Mouse (Mus musculus): ENCODE measurements around the gene Ralgds.
"Not testable (repeated sequence)": the region's sequence is repeated elsewhere in the genome, so short reads cannot be mapped to it uniquely, and the experiment has no call there.

Ralgds gene

GRCm38 (mm10) chr2:28512798-28513401, at the start of gene Ralgds:
Gene Ralgds (plus strand): TSS chr2:28513125.
- peak; percentile 80 for DNase-seq (ENCODE audit: low read depth, low spot score)
- Histone ChIP-seq H3K27me3 (ENCODE audit: control insufficient read depth, insufficient read depth, low read length, poor library complexity, severe bottlenecking) (no peaks in the 10 kb centered on the region), H3K36me3 (ENCODE audit: control insufficient read depth, insufficient read depth, low read length, poor library complexity, severe bottlenecking) (no peaks in the 10 kb centered on the region)

DNA sequence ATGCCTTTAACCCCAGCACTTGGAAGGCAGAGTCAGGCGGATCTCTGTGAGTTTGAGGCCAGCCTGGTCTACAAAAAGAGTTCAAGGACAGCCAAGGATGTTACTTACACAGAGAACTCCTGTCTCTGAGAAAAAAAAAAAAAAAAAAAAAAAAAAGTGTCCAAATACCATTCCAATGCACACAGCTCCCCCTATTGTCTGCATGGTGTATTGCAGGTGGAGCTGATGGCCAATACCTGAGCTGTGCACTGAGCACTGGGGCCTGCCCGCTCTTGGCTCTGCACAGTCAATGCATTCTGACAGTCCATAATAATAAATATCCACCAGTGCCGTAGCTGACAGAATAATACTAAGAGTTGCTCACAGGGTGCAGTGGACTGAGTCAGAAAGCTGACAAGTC, 49.0 kb upstream of the Ralgds start:
- H3K27me3 ChIP-seq (ENCODE audit: control insufficient read depth, insufficient read depth, low read length, poor library complexity, severe bottlenecking), result no peaks in the 10 kb centered on the region; the same call in 1 of the 2 replicates
- DNase-seq (ENCODE audit: low read depth, low spot score), result peak; percentile 82

DNA sequence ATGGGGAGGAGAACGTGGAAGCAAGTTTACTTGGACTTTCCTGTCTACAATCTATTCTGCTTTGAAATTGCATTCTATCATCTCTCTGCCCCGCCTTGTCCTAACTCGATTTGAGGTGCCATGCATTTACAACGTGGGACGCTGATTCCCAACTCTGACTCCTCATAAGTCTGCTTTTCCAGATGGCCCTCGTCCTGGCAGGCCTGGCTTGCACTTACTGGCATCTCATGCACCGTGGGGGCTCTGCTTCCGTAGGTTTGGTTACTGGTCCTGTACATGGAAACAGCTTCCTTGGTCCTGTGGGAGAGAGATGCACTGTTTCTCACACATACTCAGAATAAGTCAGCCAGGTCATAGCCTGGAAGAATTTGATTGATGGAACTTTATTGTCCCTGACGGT, 48.0 kb upstream of the Ralgds start:
- no peak for DNase-seq (ENCODE audit: low read depth, low spot score)

More for the DNA sequence above, 49.0 kb upstream of the Ralgds start:
- H3K36me3 ChIP-seq (ENCODE audit: control insufficient read depth, insufficient read depth, low read length, poor library complexity, severe bottlenecking), result no peaks in the 10 kb centered on the region

GRCm38 (mm10) chr2:28465836-28466518, 46.9 kb upstream of the Ralgds start, which contains the start of gene 1700007K13Rik:
Gene 1700007K13Rik (minus strand): TSS chr2:28466332.
- Histone ChIP-seq H3K36me3 (ENCODE audit: control insufficient read depth, insufficient read depth, low read length, poor library complexity, severe bottlenecking) (no peaks in the 10 kb centered on the region; the same call in 1 of the 2 replicates), H3K27me3 (ENCODE audit: control insufficient read depth, insufficient read depth, low read length, poor library complexity, severe bottlenecking) (no peaks in the 10 kb centered on the region; the same call in 1 of the 2 replicates)
- DNase-seq (ENCODE audit: low read depth, low spot score), result peak; percentile 58

More for the DNA sequence above, 48.0 kb upstream of the Ralgds start:
- Histone ChIP-seq H3K36me3 (ENCODE audit: control insufficient read depth, insufficient read depth, low read length, poor library complexity, severe bottlenecking) (no peaks in the 10 kb centered on the region; the same call in 1 of the 2 replicates), H3K27me3 (ENCODE audit: control insufficient read depth, insufficient read depth, low read length, poor library complexity, severe bottlenecking) (no peaks in the 10 kb centered on the region; the same call in 1 of the 2 replicates)

DNA sequence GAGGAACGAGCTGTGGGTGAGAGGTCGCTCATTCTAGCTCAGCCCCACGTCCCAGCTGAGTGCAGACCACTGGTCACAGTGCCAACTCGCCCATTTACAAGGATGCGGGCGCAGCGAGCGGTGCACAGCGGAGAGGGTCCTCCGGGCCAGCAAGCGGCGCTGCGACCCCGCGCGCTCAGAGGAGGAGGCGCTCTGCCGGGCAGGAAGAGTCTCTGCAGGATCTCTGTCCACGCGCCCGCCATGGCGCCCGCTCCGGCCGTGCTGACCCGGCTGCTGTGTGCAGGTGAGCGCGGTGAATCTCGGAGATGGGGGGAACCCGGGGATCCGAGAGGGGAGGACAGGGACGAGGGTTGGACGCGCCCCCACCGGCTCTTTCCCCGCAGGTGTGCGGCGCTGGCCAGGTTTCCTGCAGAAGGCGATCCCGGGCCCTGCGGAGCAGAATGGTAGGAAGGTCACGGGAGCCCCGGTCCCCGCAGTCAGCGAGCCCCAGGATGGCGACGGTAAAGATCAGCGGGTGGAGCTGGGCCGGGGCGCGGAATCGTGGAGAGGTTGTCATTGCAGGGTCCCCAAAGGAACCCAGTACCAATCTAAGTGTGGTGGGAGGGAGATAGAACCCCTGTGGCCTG, 45.0 kb upstream of the Ralgds start, which contains the start of gene Mrps2:
Gene Mrps2 (plus strand): TSS at position 207 of the 626 bp plus-strand sequence.
- H3K36me3 ChIP-seq (ENCODE audit: control insufficient read depth, insufficient read depth, low read length, poor library complexity, severe bottlenecking), result no peaks in the 10 kb centered on the region; the same call in 1 of the 2 replicates
- DNase-seq (ENCODE audit: low read depth, low spot score), result peak; percentile 88
- H3K27me3 ChIP-seq (ENCODE audit: control insufficient read depth, insufficient read depth, low read length, poor library complexity, severe bottlenecking), result no peaks in the 10 kb centered on the region; the same call in 1 of the 2 replicates

- Histone ChIP-seq H3K27me3 (ENCODE audit: control insufficient read depth, insufficient read depth, low read length, poor library complexity, severe bottlenecking) (no peaks in the 10 kb centered on the region; the same call in 1 of the 2 replicates), H3K36me3 (ENCODE audit: control insufficient read depth, insufficient read depth, low read length, poor library complexity, severe bottlenecking) (no peaks in the 10 kb centered on the region; the same call in 1 of the 2 replicates)
- no peak for DNase-seq (ENCODE audit: low read depth, low spot score)
Measured at GRCm38 (mm10) chr2:28468486-28469225, 44.3 kb upstream of the Ralgds start.

DNA sequence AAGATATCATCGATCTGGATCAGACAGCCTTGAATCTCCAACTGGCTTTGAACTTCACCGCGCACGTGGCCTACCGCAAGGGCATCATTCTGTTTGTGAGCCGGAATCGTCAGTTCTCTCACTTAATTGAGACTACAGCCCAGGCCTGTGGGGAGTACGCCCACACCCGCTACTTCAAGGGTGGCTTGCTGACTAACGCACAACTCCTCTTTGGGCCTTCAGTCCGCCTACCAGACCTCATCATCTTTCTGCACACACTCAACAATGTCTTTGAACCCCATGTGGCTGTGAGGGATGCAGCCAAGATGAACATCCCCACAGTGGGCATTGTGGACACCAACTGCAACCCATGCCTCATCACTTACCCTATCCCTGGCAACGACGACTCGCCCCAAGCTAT, 43.5 kb upstream of the Ralgds start:
- Histone ChIP-seq H3K36me3 (ENCODE audit: control insufficient read depth, insufficient read depth, low read length, poor library complexity, severe bottlenecking) (no peaks in the 10 kb centered on the region; the same call in 1 of the 2 replicates), H3K27me3 (ENCODE audit: control insufficient read depth, insufficient read depth, low read length, poor library complexity, severe bottlenecking) (no peaks in the 10 kb centered on the region; the same call in 1 of the 2 replicates)
- no peak for DNase-seq (ENCODE audit: low read depth, low spot score)

GRCm38 (mm10) chr2:28470591-28470990, 42.3 kb upstream of the Ralgds start:
- no peak for DNase-seq (ENCODE audit: low read depth, low spot score)
- Histone ChIP-seq H3K36me3 (ENCODE audit: control insufficient read depth, insufficient read depth, low read length, poor library complexity, severe bottlenecking) (no peaks in the 10 kb centered on the region; the same call in 1 of the 2 replicates), H3K27me3 (ENCODE audit: control insufficient read depth, insufficient read depth, low read length, poor library complexity, severe bottlenecking) (no peaks in the 10 kb centered on the region; the same call in 1 of the 2 replicates)

DNA sequence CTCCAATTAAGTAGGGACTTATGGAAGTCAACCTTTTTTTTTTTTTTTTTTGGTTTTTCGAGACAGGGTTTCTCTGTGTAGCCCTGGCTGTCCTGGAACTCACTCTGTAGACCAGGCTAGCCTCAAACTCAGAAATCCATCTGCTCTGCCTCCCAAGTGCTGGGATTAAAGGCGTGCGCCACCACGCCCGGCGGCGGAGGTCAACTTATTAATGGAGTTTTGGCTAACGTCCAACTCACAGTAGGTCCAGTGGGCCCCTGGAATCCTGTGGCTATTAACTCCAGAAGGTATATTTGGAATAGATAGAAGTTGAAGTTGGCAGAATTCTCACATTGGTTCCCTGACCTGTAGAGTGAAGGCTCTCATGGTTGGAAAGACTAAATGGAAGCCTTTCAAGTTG, 40.9 kb upstream of the Ralgds start:
- H3K36me3 ChIP-seq (ENCODE audit: control insufficient read depth, insufficient read depth, low read length, poor library complexity, severe bottlenecking); DNase-seq (ENCODE audit: low read depth, low spot score); H3K27me3 ChIP-seq (ENCODE audit: control insufficient read depth, insufficient read depth, low read length, poor library complexity, severe bottlenecking): not testable (repeated sequence)

DNA sequence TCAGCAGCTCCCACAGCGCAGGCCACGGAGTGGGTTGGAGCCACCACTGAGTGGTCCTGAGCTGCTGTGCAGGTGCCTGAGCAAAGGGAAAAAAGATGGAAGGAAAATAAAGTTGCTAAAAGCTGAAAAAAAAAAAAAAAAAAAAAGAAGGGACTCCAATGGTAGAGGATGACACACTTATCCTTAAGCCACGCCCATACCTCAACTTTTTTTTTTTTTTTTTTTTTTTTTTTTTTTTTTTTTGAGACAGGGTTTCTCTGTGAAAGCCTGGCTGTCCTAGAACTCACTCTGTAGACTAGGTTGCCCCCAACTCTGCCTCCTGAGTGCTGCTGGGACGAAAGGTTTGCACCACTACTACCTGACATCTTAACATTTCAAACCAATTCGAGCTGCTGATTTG, 34.9 kb upstream of the Ralgds start:
- H3K27me3 ChIP-seq (ENCODE audit: control insufficient read depth, insufficient read depth, low read length, poor library complexity, severe bottlenecking); H3K36me3 ChIP-seq (ENCODE audit: control insufficient read depth, insufficient read depth, low read length, poor library complexity, severe bottlenecking); DNase-seq (ENCODE audit: low read depth, low spot score): not testable (repeated sequence)

DNA sequence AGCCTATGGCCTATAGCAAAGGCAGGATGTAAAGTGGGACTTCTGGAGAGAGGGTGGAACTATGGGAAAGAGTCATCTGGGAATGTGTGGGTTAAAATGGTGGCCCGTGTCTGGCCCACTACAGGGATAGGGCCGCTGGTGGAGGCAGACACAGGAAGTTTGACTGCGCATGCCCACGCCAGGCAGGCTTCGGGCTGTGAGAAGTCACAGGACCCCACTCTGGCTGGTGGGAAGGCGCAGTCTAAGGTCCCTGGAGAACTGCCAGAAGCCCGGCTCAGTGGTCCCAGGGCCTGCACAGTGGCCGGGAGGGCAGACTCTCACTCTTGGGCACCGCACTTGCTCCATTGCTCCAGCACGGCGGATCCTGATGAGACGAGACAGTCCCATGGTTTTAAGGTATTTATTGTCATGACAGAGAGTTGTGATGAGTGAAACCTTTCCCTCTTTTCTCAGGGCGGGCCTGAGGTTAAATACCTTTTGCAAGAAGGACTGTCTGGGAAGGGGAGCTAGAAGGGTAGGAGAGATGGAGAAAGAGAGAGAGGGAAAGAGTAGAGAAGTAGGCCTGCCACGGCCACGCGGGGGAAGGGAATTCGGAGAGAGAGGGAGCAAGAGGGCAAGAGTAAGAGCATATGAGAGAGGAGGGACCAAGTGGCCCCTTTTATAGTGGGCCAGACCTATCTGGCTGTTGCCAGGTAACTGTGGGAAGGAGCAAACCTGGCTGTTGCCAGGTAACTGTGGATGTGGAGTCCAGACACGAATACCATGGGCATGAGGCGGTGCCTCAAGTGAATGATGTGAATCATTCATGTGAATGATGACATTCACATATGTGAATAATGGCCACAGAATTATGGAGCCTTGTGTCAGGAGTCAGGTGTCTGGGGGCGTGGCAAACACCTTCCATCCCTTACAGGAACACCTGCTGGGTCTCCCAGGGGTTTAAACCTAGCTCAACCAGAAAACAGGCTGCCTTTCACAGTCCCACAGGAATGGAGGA, 33.4 kb upstream of the Ralgds start:
- no peak for DNase-seq (ENCODE audit: low read depth, low spot score)
- Histone ChIP-seq H3K27me3 (ENCODE audit: control insufficient read depth, insufficient read depth, low read length, poor library complexity, severe bottlenecking) (no peaks in the 10 kb centered on the region), H3K36me3 (ENCODE audit: control insufficient read depth, insufficient read depth, low read length, poor library complexity, severe bottlenecking) (no peaks in the 10 kb centered on the region)

DNA sequence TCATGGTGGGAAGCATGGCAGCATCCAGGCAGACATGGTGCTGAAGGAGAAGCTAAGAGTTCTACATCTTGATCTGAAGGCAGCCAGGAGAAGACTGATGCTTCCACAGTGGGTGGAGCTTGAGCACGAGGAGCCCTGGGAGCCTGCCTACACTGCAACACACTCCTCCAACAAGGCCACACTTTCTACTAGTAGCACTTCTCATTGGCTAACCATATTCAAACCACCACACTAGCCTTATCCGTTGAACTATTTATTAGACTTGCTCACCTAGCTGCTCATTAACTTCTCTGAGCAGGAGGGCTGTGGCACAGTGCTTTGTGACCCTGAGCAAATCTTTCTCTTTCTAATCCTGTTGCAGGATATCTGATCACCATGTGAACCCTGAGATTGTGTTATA, 29.1 kb upstream of the Ralgds start:
- no peaks in the 10 kb centered on the region for H3K36me3 ChIP-seq (ENCODE audit: control insufficient read depth, insufficient read depth, low read length, poor library complexity, severe bottlenecking)
- DNase-seq (ENCODE audit: low read depth, low spot score), result no peak
- H3K27me3 ChIP-seq (ENCODE audit: control insufficient read depth, insufficient read depth, low read length, poor library complexity, severe bottlenecking), result no peaks in the 10 kb centered on the region

- H3K27me3 ChIP-seq (ENCODE audit: control insufficient read depth, insufficient read depth, low read length, poor library complexity, severe bottlenecking), result no peaks in the 10 kb centered on the region
- no peaks in the 10 kb centered on the region for H3K36me3 ChIP-seq (ENCODE audit: control insufficient read depth, insufficient read depth, low read length, poor library complexity, severe bottlenecking)
- no peak for DNase-seq (ENCODE audit: low read depth, low spot score)
Measured at GRCm38 (mm10) chr2:28494521-28494920, 18.4 kb upstream of the Ralgds start.
